In genomic region chr9:43302989-43303388, GRCm38 (mm10) we compare ENCODE assay signal across 30 mouse cellular contexts. TPM values are rescaled to one million over a fixed set of nuclear protein-coding genes. Genes with fewer than 3 reads are reported as not detected.
DNase-seq lines count a peak whose midpoint lies in the region; ATAC-seq and TF ChIP-seq lines count a peak whose summit lies in the region.
"Had no signal": no experiment of that assay in that cellular context is flagged by ENCODE, and none has a peak within 500 bp of the region (broad histone marks: within the 10 kb centered on the region; RNA-seq: fewer than 3 reads in every experiment).

No protein-coding gene starts in this region.

- no peak for TF ChIP-seq CTCF in liver, adult 2 months (IDR thresholded peaks at IDR 0.05; ENCODE audit: low read depth, low read length)

- WGBS in liver, adult 2 months, result 48% methylated on average over 4 of the region's 4 CpGs
- WGBS in liver, embryonic 12.5 days (ENCODE audit: insufficient replicate concordance), result 48% methylated on average over 4 of the region's 4 CpGs

- no peaks in the 10 kb centered on the region for H3K4me1 ChIP-seq in liver, adult 2 months (ENCODE audit: control insufficient read depth, insufficient read depth, low read length)
- no peaks in the 10 kb centered on the region for H3K4me1 ChIP-seq in liver, embryonic 12.5 days
- H3K4me1 ChIP-seq: forebrain, embryonic 12.5 days; hindbrain, embryonic 12.5 days; hindbrain, embryonic 15.5 days had no signal

- H3K27ac ChIP-seq in liver, adult 2 months (replicated peaks; ENCODE audit: insufficient read depth, low read depth, low read length), result no peak overlapping the region
- H3K27ac ChIP-seq in liver, embryonic 12.5 days, result no peak overlapping the region
- H3K27ac ChIP-seq: embryonic facial prominence, embryonic 12.5 days; embryonic facial prominence, embryonic 15.5 days; forebrain, embryonic 12.5 days; forebrain, embryonic 15.5 days; hindbrain, embryonic 12.5 days; hindbrain, embryonic 15.5 days had no signal

- no peak overlapping the region for H3K4me3 ChIP-seq in liver, adult 2 months (ENCODE audit: insufficient read depth, low read depth, low read length)
- H3K4me3 ChIP-seq in liver, embryonic 12.5 days, result no peak overlapping the region
- H3K4me3 ChIP-seq: embryonic facial prominence, embryonic 12.5 days; embryonic facial prominence, embryonic 15.5 days; forebrain, embryonic 12.5 days; forebrain, embryonic 15.5 days; hindbrain, embryonic 12.5 days; hindbrain, embryonic 15.5 days had no signal

- H3K36me3 ChIP-seq in liver, adult 2 months (ENCODE audit: control insufficient read depth, insufficient read depth, low read length), result no peaks in the 10 kb centered on the region
- H3K36me3 ChIP-seq in liver, embryonic 12.5 days, result no peaks in the 10 kb centered on the region
- H3K36me3 ChIP-seq: embryonic facial prominence, embryonic 12.5 days; embryonic facial prominence, embryonic 15.5 days; forebrain, embryonic 12.5 days; forebrain, embryonic 15.5 days; G1E; hindbrain, embryonic 12.5 days; hindbrain, embryonic 15.5 days had no signal

- no peak overlapping the region for H3K4me2 ChIP-seq in liver, embryonic 12.5 days
- H3K4me2 ChIP-seq: embryonic facial prominence, embryonic 12.5 days; embryonic facial prominence, embryonic 15.5 days; forebrain, embryonic 12.5 days; forebrain, embryonic 15.5 days; heart, embryonic 11.5 days; hindbrain, embryonic 12.5 days; hindbrain, embryonic 15.5 days had no signal

- no peak for ATAC-seq in liver, embryonic 12.5 days
- ATAC-seq in megakaryocyte, adult 5-6 weeks (ENCODE audit: poor library complexity, severe bottlenecking), result peak; percentile 81
- ATAC-seq: forebrain, embryonic 15.5 days; Patski had no signal

- no peaks in the 10 kb centered on the region for H3K79me2 ChIP-seq in liver, adult 2 months (ENCODE audit: control insufficient read depth, insufficient read depth, low read length)

- peak; percentile 20 for DNase-seq in liver, adult 2 months (ENCODE audit: extremely low read depth, low read depth, low spot score)
- DNase-seq in lung, postnatal 36 days, result peak; percentile 49
- DNase-seq in lung, postnatal 25 days (ENCODE audit: low spot score), result no peak
- no peak for DNase-seq in heart, adult 11 months
- no peak for DNase-seq in thymus, postnatal 36 days
- no peak for DNase-seq in left cerebral cortex, adult 9 months (ENCODE audit: low spot score in 2 of 2)
- DNase-seq: adrenal gland, postnatal 10 days; adrenal gland, postnatal 36 days; B cell, adult 2 months; cerebellum, adult 11 months; cerebellum, adult 2 months; cerebellum, adult 9-11 months; cerebellum, postnatal 25 days; gastrocnemius, postnatal 25 days had no signal

- TF ChIP-seq POLR2A in liver, adult 2 months (IDR thresholded peaks at IDR 0.05; ENCODE audit: extremely low read depth, insufficient read depth, low read length), result no peak

- no peak overlapping the region for H3K9ac ChIP-seq in liver, adult 2 months (ENCODE audit: low read depth, low read length)
- H3K9ac ChIP-seq in liver, embryonic 12.5 days, result no peak overlapping the region
- H3K9ac ChIP-seq: embryonic facial prominence, embryonic 12.5 days; embryonic facial prominence, embryonic 15.5 days; forebrain, embryonic 12.5 days; forebrain, embryonic 15.5 days; hindbrain, embryonic 12.5 days; hindbrain, embryonic 15.5 days had no signal

- no peaks in the 10 kb centered on the region for H3K9me3 ChIP-seq in liver, embryonic 12.5 days (replicated peaks)
- H3K9me3 ChIP-seq: embryonic facial prominence, embryonic 12.5 days; embryonic facial prominence, embryonic 15.5 days; forebrain, embryonic 12.5 days; forebrain, embryonic 15.5 days; hindbrain, embryonic 12.5 days; hindbrain, embryonic 15.5 days had no signal

- no peaks in the 10 kb centered on the region for H3K27me3 ChIP-seq in liver, adult 2 months (ENCODE audit: control insufficient read depth, insufficient read depth, low read length)
- peaks cover 10% of the 10 kb centered on the region; the same call in 1 of the 2 replicates for H3K27me3 ChIP-seq in liver, embryonic 12.5 days (replicated peaks)
- H3K27me3 ChIP-seq: CH12.LX; embryonic facial prominence, embryonic 12.5 days; embryonic facial prominence, embryonic 15.5 days; forebrain, embryonic 12.5 days; forebrain, embryonic 15.5 days; hindbrain, embryonic 12.5 days; hindbrain, embryonic 15.5 days; Patski had no signal

RNA-seq across cellular contexts. Expression of gene Trim29, which starts 7.7 kb away (rescaled TPM):
- not detected in 2 replicates for total RNA-seq in liver, adult 2 months (2014; rRNA removed)
- polyA plus RNA-seq in liver, adult 2 months (2012; rRNA removed), result not detected in 2 replicates
- polyA plus RNA-seq in liver, embryonic 12.5 days (2016; fragmentation: Nextera tagmentation; extraction: Ambion mirVana), result not detected in 2 replicates
- not detected in 2 replicates for total RNA-seq in megakaryocyte, adult 5-6 weeks (2015)
- total RNA-seq in megakaryocyte, adult 5-6 weeks (2017), result not detected in 2 replicates
- total RNA-seq: common myeloid progenitor, adult 5-6 weeks; G1E; gastrocnemius, adult 8-10 months; gastrocnemius, postnatal 25 days; heart, adult 8-10 months; hematopoietic stem cell, adult 5-6 weeks had no signal
- polyA plus RNA-seq: forebrain, embryonic 15.5 days; G1E; hindbrain, embryonic 15.5 days; Patski had no signal

Comparison
In these comparisons a context has a peak if more than half of its experiments do, and no peak if none do; other contexts are left out.
1. DNase-seq: peak in liver, adult 2 months (single experiment) and lung, postnatal 36 days (single experiment); none in lung, postnatal 25 days (single experiment), heart, adult 11 months (single experiment), thymus, postnatal 36 days (0 of 2) and left cerebral cortex, adult 9 months (0 of 2).